Mouse (Mus musculus): ENCODE data around the gene Nt5c2.

DNA sequence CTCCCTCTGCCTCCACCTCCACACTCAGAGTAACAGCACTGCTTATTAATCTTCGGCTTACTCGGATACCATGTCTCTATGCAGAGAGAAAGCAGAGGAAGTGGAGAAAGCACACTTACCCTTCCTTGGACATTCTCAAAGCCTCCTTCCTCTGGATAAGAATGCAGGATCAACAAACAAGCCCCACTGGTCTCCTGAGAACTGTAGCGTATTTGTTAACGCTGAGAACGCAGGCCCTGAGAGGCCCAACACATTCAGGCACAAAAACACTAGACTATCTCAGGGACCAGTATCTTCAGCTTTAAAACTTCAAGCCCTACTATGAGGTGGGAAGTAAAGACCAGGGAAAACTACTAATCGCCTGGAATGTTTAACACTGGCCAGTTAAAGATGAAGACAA lies 77.8 kb downstream of the Nt5c2 start:
- TF ChIP-seq GATA1 (IDR thresholded peaks at IDR 0.05; ENCODE audit: borderline replicate concordance, low read length) (no peak), FLI1 (IDR thresholded peaks at IDR 0.05; ENCODE audit: low read length) (no peak)
